ENCODE assay signal across 25 mouse cellular contexts in the genomic region with DNA sequence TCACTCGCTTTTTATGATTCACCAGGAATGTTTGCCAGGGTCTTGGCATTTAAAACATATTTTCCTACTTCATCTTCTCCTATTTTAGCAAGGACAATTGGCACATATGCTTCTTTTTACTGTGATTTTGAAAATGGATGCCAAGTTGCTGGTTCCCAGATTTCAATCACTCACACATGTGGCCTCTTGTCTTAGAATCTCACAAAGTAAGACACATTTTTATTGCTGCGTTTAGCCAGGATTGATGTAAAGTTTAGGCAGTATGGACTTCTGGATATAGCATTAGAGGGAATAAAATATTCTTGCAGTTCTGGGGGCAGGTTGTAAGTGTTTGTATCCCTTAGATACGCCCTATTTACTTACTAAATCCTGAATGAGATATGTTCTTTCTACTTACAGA.
DNase-seq lines count a peak whose midpoint lies in the region; ATAC-seq lines count a peak whose summit lies in the region.
"Had no signal": no experiment of that assay in that cellular context is flagged by ENCODE, and none has a peak within 500 bp of the region (broad histone marks: within the 10 kb centered on the region; RNA-seq: fewer than 3 reads in every experiment).

No protein-coding gene starts in this region.

- intact Hi-C loops in heart, postnatal 25 days (cut with DNase I): no loop called here

- H3K27me3 ChIP-seq in embryonic facial prominence, embryonic 14.5 days (replicated peaks; ENCODE audit: control insufficient read depth, insufficient read depth, low read length): no peaks in the 10 kb centered on the region
- no peaks in the 10 kb centered on the region for H3K27me3 ChIP-seq in limb, embryonic 15.5 days
- H3K27me3 ChIP-seq in intestine, embryonic 15.5 days (replicated peaks): no peaks in the 10 kb centered on the region
- H3K27me3 ChIP-seq: CH12.LX; embryonic facial prominence, embryonic 13.5 days; forebrain, embryonic 13.5 days; forebrain, embryonic 15.5 days had no signal

- no peaks in the 10 kb centered on the region for H3K36me3 ChIP-seq in embryonic facial prominence, embryonic 14.5 days (ENCODE audit: control insufficient read depth, insufficient read depth, low read length)
- H3K36me3 ChIP-seq in limb, embryonic 15.5 days: no peaks in the 10 kb centered on the region
- H3K36me3 ChIP-seq in intestine, embryonic 15.5 days: no peaks in the 10 kb centered on the region
- H3K36me3 ChIP-seq: embryonic facial prominence, embryonic 13.5 days; forebrain, embryonic 15.5 days; G1E had no signal

- DNase-seq in heart, adult 11 months: peak; percentile 23
- DNase-seq in heart, postnatal 25 days (ENCODE audit: low spot score): no peak
- peak; percentile 42 for DNase-seq in 3T3-L1 (ENCODE audit: low read depth, low spot score)
- peak; percentile 64 for DNase-seq in embryonic facial prominence, embryonic 14.5 days (ENCODE audit: low spot score)
- DNase-seq in frontal cortex, postnatal 25 days (ENCODE audit: low spot score in 2 of 2): no peak
- DNase-seq: adrenal gland, adult 8-10 months; adrenal gland, postnatal 14 days; B cell, adult 2 months; cerebellum, adult 11 months; cerebellum, adult 18-20 months; cerebellum, adult 8-10 months; cerebellum, adult 9-11 months; cerebellum, postnatal 14 days; cerebellum, postnatal 36 days; forebrain, postnatal 0 days had no signal

- no peak overlapping the region for H3K27ac ChIP-seq in embryonic facial prominence, embryonic 14.5 days (replicated peaks; ENCODE audit: low read depth, low read length)
- H3K27ac ChIP-seq in limb, embryonic 15.5 days: 0 out of 2 replicates have a peak overlapping the region, but pooled peaks have one; percentile 57
- H3K27ac ChIP-seq in intestine, embryonic 15.5 days: no peak overlapping the region
- H3K27ac ChIP-seq: embryonic facial prominence, embryonic 13.5 days; forebrain, embryonic 13.5 days; forebrain, embryonic 15.5 days had no signal

- 51% methylated on average over 3 of the region's 3 CpGs for WGBS in embryonic facial prominence, embryonic 14.5 days
- 38% methylated on average over 3 of the region's 3 CpGs for WGBS in limb, embryonic 15.5 days
- 75% methylated on average over 3 of the region's 3 CpGs for WGBS in intestine, embryonic 15.5 days

- H3K9me3 ChIP-seq in embryonic facial prominence, embryonic 14.5 days (ENCODE audit: control insufficient read depth, low read length): no peaks in the 10 kb centered on the region
- H3K9me3 ChIP-seq in limb, embryonic 15.5 days: no peaks in the 10 kb centered on the region
- H3K9me3 ChIP-seq in intestine, embryonic 15.5 days: no peaks in the 10 kb centered on the region
- H3K9me3 ChIP-seq: embryonic facial prominence, embryonic 13.5 days; forebrain, embryonic 13.5 days; forebrain, embryonic 15.5 days had no signal

- no peak overlapping the region for H3K9ac ChIP-seq in embryonic facial prominence, embryonic 14.5 days (ENCODE audit: low read depth, low read length)
- no peak overlapping the region for H3K9ac ChIP-seq in limb, embryonic 15.5 days
- H3K9ac ChIP-seq in intestine, embryonic 15.5 days: no peak overlapping the region
- H3K9ac ChIP-seq: embryonic facial prominence, embryonic 13.5 days; forebrain, embryonic 13.5 days; forebrain, embryonic 15.5 days; forebrain, postnatal 0 days had no signal

- H3K4me3 ChIP-seq in embryonic facial prominence, embryonic 14.5 days (ENCODE audit: low read depth, low read length): no peak overlapping the region
- H3K4me3 ChIP-seq in limb, embryonic 15.5 days: no peak overlapping the region
- H3K4me3 ChIP-seq in intestine, embryonic 15.5 days (replicated peaks): no peak overlapping the region
- H3K4me3 ChIP-seq: embryonic facial prominence, embryonic 13.5 days; forebrain, embryonic 13.5 days; forebrain, embryonic 15.5 days had no signal

- 0 out of 2 replicates have a peak, but pooled peaks cover 5% of the 10 kb centered on the region for H3K4me1 ChIP-seq in embryonic facial prominence, embryonic 14.5 days (ENCODE audit: control insufficient read depth, insufficient read depth, low read length)
- H3K4me1 ChIP-seq in limb, embryonic 15.5 days: peaks cover 11% of the 10 kb centered on the region; the same call in 1 of the 2 replicates
- H3K4me1 ChIP-seq in intestine, embryonic 15.5 days (replicated peaks): no peaks in the 10 kb centered on the region
- H3K4me1 ChIP-seq: forebrain, embryonic 13.5 days; forebrain, embryonic 15.5 days had no signal

- no peak for ATAC-seq in embryonic facial prominence, embryonic 14.5 days (ENCODE audit: low read depth)
- peak; percentile 74; the same call in 1 of the 2 replicates for ATAC-seq in limb, embryonic 15.5 days (ENCODE audit: insufficient number of reproducible peaks, low FRiP score, low TSS enrichment, low read depth)
- no peak for ATAC-seq in intestine, embryonic 15.5 days
- ATAC-seq: activated CD4-positive, CD25-positive, alpha-beta regulatory T cell, adult 4 months; CD4-positive, CD25-positive, alpha-beta regulatory T cell, adult 4 months; forebrain, embryonic 13.5 days; forebrain, embryonic 15.5 days; forebrain, postnatal 0 days; Patski had no signal

- no peak overlapping the region for H3K4me2 ChIP-seq in embryonic facial prominence, embryonic 14.5 days (ENCODE audit: low read depth, low read length)
- H3K4me2 ChIP-seq in limb, embryonic 15.5 days: no peak overlapping the region
- H3K4me2 ChIP-seq in intestine, embryonic 15.5 days (replicated peaks): no peak overlapping the region
- H3K4me2 ChIP-seq: embryonic facial prominence, embryonic 13.5 days; forebrain, embryonic 13.5 days; forebrain, embryonic 15.5 days had no signal

Comparison
In these comparisons a context has a peak if more than half of its experiments do, and no peak if none do; other contexts are left out.
1. DNase-seq: peak in heart, adult 11 months (single experiment), 3T3-L1 (single experiment) and embryonic facial prominence, embryonic 14.5 days (single experiment); none in heart, postnatal 25 days (single experiment) and frontal cortex, postnatal 25 days (0 of 2).